Mouse (Mus musculus) embryonic facial prominence, embryonic 13.5 days (tissue): ENCODE measurements around the gene Il17re. TPM values are rescaled to one million over a fixed set of nuclear protein-coding genes. Genes with fewer than 3 reads are reported as not detected.

Source experiments
- ATAC-seq: fragments of 200-750 bp; cut with Nextera tagmentation; 2 replicates; pipeline ENCODE4 v1.8.0; 2017; ENCODE audit warnings: low read depth; ENCODE audit not compliant: insufficient number of reproducible peaks, insufficient read depth, low FRiP score, low TSS enrichment
- H3K27ac ChIP-seq: fragments of 300-500 bp; sonication (generic); 2 replicates; pipeline ENCODE4 v1.5.1; 2015; ENCODE audit warnings: moderate library complexity, mild to moderate bottlenecking, inconsistent platforms
- H3K27me3 ChIP-seq: fragments of 300-500 bp; sonication (generic); 2 replicates; pipeline ENCODE4 v1.6.1; 2015; ENCODE audit warnings: mild to moderate bottlenecking, inconsistent platforms
- H3K36me3 ChIP-seq: fragments of 300-500 bp; sonication (generic); 2 replicates; pipeline ENCODE4 v1.6.1; 2015; ENCODE audit warnings: mild to moderate bottlenecking, inconsistent platforms
- H3K4me1 ChIP-seq: fragments of 300-500 bp; sonication (generic); 2 replicates; pipeline ENCODE4 v1.6.1; 2015; ENCODE audit warnings: inconsistent platforms
- H3K4me2 ChIP-seq: fragments of 300-500 bp; sonication (generic); 2 replicates; pipeline ENCODE4 v1.6.1; 2015; ENCODE audit warnings: moderate library complexity, mild to moderate bottlenecking, inconsistent platforms
- H3K4me3 ChIP-seq: fragments of 300-500 bp; sonication (generic); 2 replicates; pipeline ENCODE4 v1.5.1; 2015; ENCODE audit warnings: mild to moderate bottlenecking, inconsistent platforms
- H3K9ac ChIP-seq: fragments of 300-500 bp; sonication (generic); 2 replicates; pipeline ENCODE4 v1.6.1; 2015; ENCODE audit warnings: mild to moderate bottlenecking, inconsistent platforms
- H3K9me3 ChIP-seq: fragments of 300-500 bp; sonication (generic); 2 replicates; pipeline ENCODE4 v1.6.1; 2016; ENCODE audit warnings: inconsistent platforms
- WGBS: fragments of 180-500 bp; shearing (Covaris S2); methylation state at CpG from one replicate; pipeline ENCODE4 v1.1.7; 2015; ENCODE audit warnings: mixed read lengths; 5-methylcytosine and 5-hydroxymethylcytosine counted together
- polyA plus RNA-seq: library from polyadenylated mRNA; unstranded; fragments of >200 nt; fragmentation: Nextera tagmentation; extraction: Ambion mirVana; gene quantifications from 2 replicates; pipeline ENCODE4 v1.2.1, GENCODE M21; 2015

Gene Il17re
- polyA plus RNA-seq, 1 experiment from 2014 or later: 9.2 TPM

GRCm38 (mm10) chr6:113472061-113472460 lies 13.8 kb downstream of the Il17re start:
- WGBS: 56% methylated on average over 10 of the region's 10 CpGs
- H3K27ac ChIP-seq: no peak overlapping the region
- H3K4me3 ChIP-seq: no peak overlapping the region
- peaks cover 51% of the 10 kb centered on the region for H3K27me3 ChIP-seq
- H3K4me2 ChIP-seq: peak overlapping the region; percentile 53; the same call in 1 of the 2 replicates
- peaks cover 25% of the 10 kb centered on the region for H3K4me1 ChIP-seq
- ATAC-seq: no peak
- H3K9ac ChIP-seq: peak overlapping the region; percentile 66; the same call in 1 of the 2 replicates
- H3K9me3 ChIP-seq: no peaks in the 10 kb centered on the region
- H3K36me3 ChIP-seq: no peaks in the 10 kb centered on the region

GRCm38 (mm10) chr6:113473246-113473645 lies 15.0 kb downstream of the Il17re start:
- 76% methylated on average over 2 of the region's 2 CpGs for WGBS
- H3K4me2 ChIP-seq: no peak overlapping the region
- H3K27me3 ChIP-seq: peaks cover 51% of the 10 kb centered on the region
- peaks cover 25% of the 10 kb centered on the region for H3K4me1 ChIP-seq
- no peak overlapping the region for H3K27ac ChIP-seq
- H3K9me3 ChIP-seq: no peaks in the 10 kb centered on the region
- no peak overlapping the region for H3K9ac ChIP-seq
- H3K4me3 ChIP-seq: no peak overlapping the region
- ATAC-seq: no peak
- H3K36me3 ChIP-seq: no peaks in the 10 kb centered on the region

GRCm38 (mm10) chr6:113473715-113474114 lies 15.4 kb downstream of the Il17re start:
- Histone ChIP-seq H3K4me1 (peaks cover 23% of the 10 kb centered on the region), H3K27ac (no peak overlapping the region), H3K9ac (no peak overlapping the region), H3K9me3 (no peaks in the 10 kb centered on the region), H3K36me3 (no peaks in the 10 kb centered on the region), H3K4me2 (no peak overlapping the region), H3K27me3 (peaks cover 52% of the 10 kb centered on the region), H3K4me3 (no peak overlapping the region)
- no peak for ATAC-seq
- WGBS: 70% methylated on average over 6 of the region's 6 CpGs

- no peak overlapping the region for H3K4me2 ChIP-seq
- 51% methylated on average over 7 of the region's 7 CpGs for WGBS
- ATAC-seq: no peak
- peaks cover 53% of the 10 kb centered on the region for H3K27me3 ChIP-seq
- H3K4me1 ChIP-seq: peaks cover 2% of the 10 kb centered on the region; the same call in 1 of the 2 replicates
- H3K36me3 ChIP-seq: no peaks in the 10 kb centered on the region
- no peaks in the 10 kb centered on the region for H3K9me3 ChIP-seq
- H3K4me3 ChIP-seq: no peak overlapping the region
- no peak overlapping the region for H3K9ac ChIP-seq
- H3K27ac ChIP-seq: no peak overlapping the region
Measured at GRCm38 (mm10) chr6:113477353-113477752, 19.1 kb downstream of the Il17re start.

GRCm38 (mm10) chr6:113478906-113479305 lies 20.6 kb downstream of the Il17re start:
- H3K27ac ChIP-seq: no peak overlapping the region
- H3K27me3 ChIP-seq: peaks cover 60% of the 10 kb centered on the region
- no peak overlapping the region for H3K4me3 ChIP-seq
- ATAC-seq: no peak
- H3K36me3 ChIP-seq: no peaks in the 10 kb centered on the region
- 76% methylated on average over 10 of the region's 10 CpGs for WGBS
- no peak overlapping the region for H3K4me2 ChIP-seq
- H3K9ac ChIP-seq: no peak overlapping the region
- peaks cover 14% of the 10 kb centered on the region; the same call in 1 of the 2 replicates for H3K4me1 ChIP-seq
- no peaks in the 10 kb centered on the region for H3K9me3 ChIP-seq

GRCm38 (mm10) chr6:113480555-113481373 lies 22.5 kb downstream of the Il17re start:
- 58% methylated on average over 18 of the region's 18 CpGs for WGBS

GRCm38 (mm10) chr6:113482477-113483099 lies 24.3 kb downstream of the Il17re start:
- H3K27me3 ChIP-seq: peaks cover 52% of the 10 kb centered on the region
- 3% methylated on average over 65 of the region's 65 CpGs for WGBS
- H3K4me3 ChIP-seq: peak overlapping the region; percentile 39
- H3K36me3 ChIP-seq: no peaks in the 10 kb centered on the region
- no peak overlapping the region for H3K27ac ChIP-seq
- H3K9ac ChIP-seq: peak overlapping the region; percentile 49; the same call in 1 of the 2 replicates
- H3K4me2 ChIP-seq: peak overlapping the region; percentile 74
- no peaks in the 10 kb centered on the region for H3K9me3 ChIP-seq
- peaks cover 30% of the 10 kb centered on the region for H3K4me1 ChIP-seq
- no peak; the same call in 1 of the 2 replicates for ATAC-seq

More at GRCm38 (mm10) chr6:113480555-113481373, 22.5 kb downstream of the Il17re start:
- H3K4me3 ChIP-seq: no peak overlapping the region
- H3K36me3 ChIP-seq: no peaks in the 10 kb centered on the region
- peaks cover 60% of the 10 kb centered on the region for H3K27me3 ChIP-seq
- ATAC-seq: no peak
- H3K9ac ChIP-seq: no peak overlapping the region
- peaks cover 19% of the 10 kb centered on the region; the same call in 1 of the 2 replicates for H3K4me1 ChIP-seq
- no peak overlapping the region for H3K4me2 ChIP-seq
- no peak overlapping the region; the same call in 1 of the 2 replicates for H3K27ac ChIP-seq
- no peaks in the 10 kb centered on the region for H3K9me3 ChIP-seq

- Histone ChIP-seq H3K27ac (0 out of 2 replicates have a peak within 1 kb of the TSS, but pooled peaks have one; percentile 7), H3K4me2 (peak within 1 kb of the TSS; percentile 74), H3K36me3 (no peaks in the 10 kb centered on the region), H3K27me3 (peaks cover 52% of the 10 kb centered on the region), H3K4me1 (peaks cover 35% of the 10 kb centered on the region), H3K4me3 (peak within 1 kb of the TSS; percentile 39), H3K9me3 (no peaks in the 10 kb centered on the region), H3K9ac (peak within 1 kb of the TSS; percentile 69)
- ATAC-seq: peak; percentile 76
- under 1% methylated on average over 26 of the region's 26 CpGs for WGBS
Measured at GRCm38 (mm10) chr6:113483100-113483615, 24.9 kb downstream of the Il17re start, which contains the start of gene Creld1. TSS of gene Creld1 (plus strand) at chr6:113483297.

GRCm38 (mm10) chr6:113483729-113484128 lies 25.4 kb downstream of the Il17re start:
- peak overlapping the region; percentile 69 for H3K9ac ChIP-seq
- H3K27me3 ChIP-seq: peaks cover 48% of the 10 kb centered on the region
- H3K4me2 ChIP-seq: peak overlapping the region; percentile 74
- no peak for ATAC-seq
- H3K4me1 ChIP-seq: peaks cover 35% of the 10 kb centered on the region
- peak overlapping the region; percentile 39 for H3K4me3 ChIP-seq
- H3K36me3 ChIP-seq: no peaks in the 10 kb centered on the region
- H3K9me3 ChIP-seq: no peaks in the 10 kb centered on the region
- 15% methylated on average over 10 of the region's 10 CpGs for WGBS
- H3K27ac ChIP-seq: 0 out of 2 replicates have a peak overlapping the region, but pooled peaks have one; percentile 7

- H3K4me2 ChIP-seq: no peak overlapping the region
- no peak overlapping the region for H3K4me3 ChIP-seq
- no peak overlapping the region for H3K27ac ChIP-seq
- H3K4me1 ChIP-seq: peaks cover 35% of the 10 kb centered on the region
- H3K36me3 ChIP-seq: peaks cover 12% of the 10 kb centered on the region
- 13% methylated on average over 7 of the region's 7 CpGs for WGBS
- H3K9me3 ChIP-seq: no peaks in the 10 kb centered on the region
- ATAC-seq: no peak
- 0 out of 2 replicates have a peak overlapping the region, but pooled peaks have one; percentile 21 for H3K9ac ChIP-seq
- H3K27me3 ChIP-seq: peaks cover 14% of the 10 kb centered on the region
Measured at GRCm38 (mm10) chr6:113487125-113487576, 28.9 kb downstream of the Il17re start.

- peaks cover 17% of the 10 kb centered on the region for H3K4me1 ChIP-seq
- 92% methylated on average over 14 of the region's 14 CpGs for WGBS
- H3K27me3 ChIP-seq: peaks cover 1% of the 10 kb centered on the region
- no peak overlapping the region for H3K4me2 ChIP-seq
- peaks cover 12% of the 10 kb centered on the region for H3K36me3 ChIP-seq
- H3K9ac ChIP-seq: no peak overlapping the region
- H3K4me3 ChIP-seq: no peak overlapping the region
- no peaks in the 10 kb centered on the region for H3K9me3 ChIP-seq
- H3K27ac ChIP-seq: no peak overlapping the region
- no peak for ATAC-seq
Measured at GRCm38 (mm10) chr6:113489410-113489809, 31.1 kb downstream of the Il17re start.
